Mouse (Mus musculus) thymus, adult 2 months (tissue): Measurements from ENCODE around the gene Rhof. TPM values are rescaled to one million over a fixed set of nuclear protein-coding genes. Genes with fewer than 3 reads are reported as not detected.

Source experiments
- DNase-seq: peaks from one replicate; pipeline ENCODE4 v3.0.0; 2021
- H3K27ac ChIP-seq: fragments of 200-500 bp; 2 replicates; pipeline ENCODE4 v1.5.1; 2012; ENCODE audit warnings: low read length, control low read depth; ENCODE audit not compliant: control insufficient read depth, insufficient read depth
- H3K27me3 ChIP-seq: fragments of 200-500 bp; 2 replicates; pipeline ENCODE4 v1.6.1; 2012; ENCODE audit warnings: mild to moderate bottlenecking, low read length, moderate library complexity, mixed read lengths; ENCODE audit not compliant: control insufficient read depth, insufficient read depth
- H3K36me3 ChIP-seq: fragments of 200-500 bp; 2 replicates; pipeline ENCODE4 v1.6.1; 2012; ENCODE audit warnings: mild to moderate bottlenecking, low read length, moderate library complexity; ENCODE audit not compliant: control insufficient read depth, insufficient read depth
- H3K4me1 ChIP-seq: fragments of 200-500 bp; replicated peaks from 2 replicates; pipeline ENCODE4 v1.6.1; 2012; ENCODE audit warnings: low read length; ENCODE audit not compliant: control insufficient read depth, insufficient read depth
- H3K4me3 ChIP-seq: fragments of 200-500 bp; 2 replicates; pipeline ENCODE4 v1.5.1; 2012; ENCODE audit warnings: mild to moderate bottlenecking, low read length, control low read depth, moderate library complexity; ENCODE audit not compliant: control insufficient read depth, insufficient read depth
- CTCF ChIP-seq: fragments of 200-500 bp; IDR thresholded peaks from 2 replicates; pipeline ENCODE4 v1.5.1; 2012; ENCODE audit warnings: mild to moderate bottlenecking, control low read depth, low read length, moderate library complexity, borderline replicate concordance; ENCODE audit not compliant: control insufficient read depth, poor library complexity, insufficient read depth; ENCODE audit errors: extremely low read depth
- POLR2A ChIP-seq: fragments of 200-500 bp; IDR thresholded peaks from 2 replicates; pipeline ENCODE4 v1.6.1; 2012; ENCODE audit warnings: mild to moderate bottlenecking, low read length, control low read depth, moderate library complexity; ENCODE audit not compliant: control insufficient read depth, poor library complexity, insufficient read depth; ENCODE audit errors: extremely low read depth
- WGBS: fragments of 180-500 bp; shearing (Covaris S2); methylation state at CpG from one replicate; pipeline ENCODE4 v1.1.7; 2018; 5-methylcytosine and 5-hydroxymethylcytosine counted together
- polyA plus RNA-seq: library from polyadenylated mRNA; depleted of rRNA; stranded (reverse); fragments of >200 nt; gene quantifications from 2 replicates; pipeline ENCODE4 v1.2.3, GENCODE M21; 2012

Rhof gene
- polyA plus RNA-seq, 1 experiment, result 51.9 TPM

DNA sequence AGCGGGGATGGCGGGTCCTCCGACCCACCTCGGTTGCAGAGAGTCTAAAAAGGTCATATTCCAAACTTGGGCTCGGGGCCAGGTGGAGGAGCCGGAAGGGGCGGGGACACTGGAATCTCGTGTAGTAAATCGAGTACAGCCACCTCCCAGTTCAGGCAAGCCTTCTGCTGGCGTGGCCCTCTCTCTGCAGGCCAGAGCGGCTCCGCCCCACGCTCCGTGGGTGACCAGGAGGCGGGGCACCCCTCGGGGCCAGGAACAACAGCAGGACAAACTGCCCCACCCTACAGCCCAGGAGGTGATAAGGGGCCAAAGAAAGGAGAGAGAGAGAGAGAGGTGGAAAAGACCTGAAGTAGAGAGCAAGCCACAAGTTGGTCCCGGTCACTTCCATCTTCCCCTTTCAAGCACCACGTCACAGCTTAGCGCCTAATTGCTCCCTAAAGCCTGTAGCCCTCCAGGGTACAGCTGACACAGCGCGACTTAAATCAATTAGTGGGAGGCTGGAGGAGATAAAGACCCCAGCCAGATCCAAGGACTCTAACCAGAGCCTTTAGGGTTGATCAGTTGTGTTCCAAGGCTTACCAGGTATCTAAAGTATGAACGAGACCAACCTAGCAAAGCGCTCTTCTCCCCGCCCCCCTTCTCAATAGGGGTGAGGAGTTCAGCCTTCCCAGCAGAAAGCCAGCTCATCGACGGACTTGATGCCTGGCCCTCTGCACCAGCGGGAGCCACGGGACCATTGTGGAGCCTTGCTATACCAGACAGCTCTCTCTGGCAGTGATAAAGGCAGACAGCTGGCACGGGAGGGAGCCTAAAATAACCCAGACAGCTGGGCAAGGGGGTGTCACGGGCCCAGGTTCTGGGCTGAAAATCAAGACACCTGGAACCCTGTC is 3.2 kb upstream of the Rhof start:
- 56% methylated on average over 30 of the region's 30 CpGs for WGBS
- TF ChIP-seq POLR2A (no peak), CTCF (no peak)
- Histone ChIP-seq H3K27ac (peak overlapping the region; percentile 95; the same call in 1 of the 2 replicates), H3K36me3 (peaks cover 4% of the 10 kb centered on the region; the same call in 1 of the 2 replicates), H3K4me3 (peak overlapping the region; percentile 76), H3K27me3 (no peaks in the 10 kb centered on the region), H3K4me1 (peaks cover 64% of the 10 kb centered on the region)
- no peak for DNase-seq

DNA sequence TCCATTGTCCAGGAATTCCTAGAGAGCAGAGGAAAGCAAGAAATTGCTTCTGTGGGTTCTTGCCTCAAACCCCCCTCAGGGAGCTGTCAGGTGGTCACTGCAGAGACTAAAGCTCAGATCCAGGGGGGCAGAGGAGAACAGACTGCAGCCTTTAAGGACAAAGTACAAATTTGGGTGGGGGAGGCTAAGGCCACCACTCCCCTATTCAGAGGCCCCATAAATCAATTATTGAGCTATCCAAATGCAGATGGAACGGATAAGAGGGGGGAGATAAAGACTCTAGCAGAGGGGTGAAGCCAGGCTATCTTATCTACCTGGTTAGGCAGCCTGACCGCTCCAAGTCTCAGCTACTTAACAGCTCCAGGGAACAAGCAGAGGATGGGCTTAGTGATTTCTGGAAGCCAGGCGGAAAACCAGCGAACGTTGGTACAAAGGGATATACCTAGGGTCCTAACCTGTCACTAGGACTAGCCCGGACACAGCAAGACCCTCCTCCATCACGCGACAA is 2.4 kb upstream of the Rhof start:
- WGBS, result 92% methylated on average over 8 of the region's 8 CpGs
- H3K27me3 ChIP-seq, result no peaks in the 10 kb centered on the region
- peaks cover 70% of the 10 kb centered on the region for H3K4me1 ChIP-seq
- H3K36me3 ChIP-seq, result peaks cover 4% of the 10 kb centered on the region; the same call in 1 of the 2 replicates
- no peak overlapping the region for H3K27ac ChIP-seq
- DNase-seq, result no peak
- H3K4me3 ChIP-seq, result no peak overlapping the region
- no peak for TF ChIP-seq CTCF
- no peak for TF ChIP-seq POLR2A

DNA sequence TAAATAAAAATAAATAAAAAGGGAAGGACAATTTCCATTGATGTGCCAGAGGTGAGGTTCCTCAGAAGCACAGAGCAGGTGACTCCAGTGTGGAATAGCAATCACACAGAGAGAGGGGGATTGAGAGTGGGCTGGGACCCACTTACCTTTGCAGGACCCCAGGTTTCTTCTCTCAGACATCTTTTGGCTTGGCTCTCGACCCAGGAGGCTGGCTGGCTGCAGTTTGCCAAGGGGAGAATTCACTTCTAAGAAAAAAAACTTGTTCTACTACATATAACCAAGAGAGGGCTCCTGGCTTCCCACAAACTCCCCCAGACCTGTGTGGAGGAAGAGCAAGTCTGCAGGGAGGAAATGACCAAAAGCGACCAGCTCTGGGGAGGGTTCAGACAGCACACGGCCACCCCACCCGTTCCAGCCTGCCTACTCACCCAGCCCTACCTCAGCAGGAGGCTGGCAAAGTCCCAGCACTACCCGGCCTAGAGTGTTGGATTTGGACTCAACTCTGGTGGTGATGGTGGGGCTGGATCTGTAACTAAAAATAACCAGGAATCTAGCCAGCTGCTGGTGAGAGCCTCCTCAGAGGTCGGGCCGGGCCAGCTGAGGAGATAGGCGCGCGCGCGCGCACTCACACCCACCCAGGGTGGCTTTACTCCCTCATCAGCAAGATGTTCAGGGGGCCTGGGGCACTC is 1.8 kb upstream of the Rhof start:
- no peak for TF ChIP-seq POLR2A
- TF ChIP-seq CTCF, result no peak
- Histone ChIP-seq H3K4me1 (peaks cover 76% of the 10 kb centered on the region), H3K27me3 (no peaks in the 10 kb centered on the region), H3K4me3 (no peak overlapping the region), H3K27ac (peak overlapping the region; percentile 17; the same call in 1 of the 2 replicates), H3K36me3 (peaks cover 4% of the 10 kb centered on the region; the same call in 1 of the 2 replicates)
- DNase-seq, result no peak
- 69% methylated on average over 13 of the region's 13 CpGs for WGBS

DNA sequence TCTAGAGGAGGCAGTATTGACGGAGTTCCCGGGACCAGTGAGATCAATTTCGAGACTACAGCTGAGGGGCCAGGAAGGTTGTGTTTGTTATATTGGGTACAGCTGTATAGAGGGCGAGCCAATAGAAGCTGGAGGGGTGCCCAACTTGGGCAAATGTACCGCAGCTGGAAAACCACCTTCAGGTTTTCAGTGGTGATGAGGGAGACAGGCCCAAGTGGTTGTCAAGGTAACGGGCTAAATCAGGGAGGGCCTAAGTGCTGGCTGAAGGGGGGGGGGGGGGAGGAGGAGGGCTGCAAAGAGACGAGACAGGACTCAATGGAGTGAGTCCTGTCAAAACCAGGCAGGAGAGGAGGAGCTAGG is 1.3 kb upstream of the Rhof start:
- Histone ChIP-seq H3K4me3 (no peak overlapping the region), H3K27ac (peak overlapping the region; percentile 40; the same call in 1 of the 2 replicates), H3K36me3 (peaks cover 4% of the 10 kb centered on the region; the same call in 1 of the 2 replicates), H3K4me1 (peaks cover 81% of the 10 kb centered on the region), H3K27me3 (no peaks in the 10 kb centered on the region)
- WGBS, result 53% methylated on average over 7 of the region's 7 CpGs
- no peak for DNase-seq
- no peak for TF ChIP-seq POLR2A
- TF ChIP-seq CTCF, result no peak

GRCm38 (mm10) chr5:123133083-123133783 is 741 bp upstream of the Rhof start:
- no peak for TF ChIP-seq POLR2A
- TF ChIP-seq CTCF, result peak; percentile 98
- Histone ChIP-seq H3K27ac (peak overlapping the region; percentile 40; the same call in 1 of the 2 replicates), H3K27me3 (no peaks in the 10 kb centered on the region), H3K4me3 (no peak overlapping the region), H3K4me1 (peaks cover 84% of the 10 kb centered on the region), H3K36me3 (peaks cover 4% of the 10 kb centered on the region; the same call in 1 of the 2 replicates)
- 33% methylated on average over 18 of the region's 18 CpGs for WGBS
- peak; percentile 90 for DNase-seq

GRCm38 (mm10) chr5:123130814-123131148 is 1.7 kb downstream of the Rhof start:
- TF ChIP-seq CTCF (no peak), POLR2A (no peak)
- Histone ChIP-seq H3K4me1 (peaks cover 76% of the 10 kb centered on the region), H3K27ac (no peak overlapping the region), H3K36me3 (peaks cover 4% of the 10 kb centered on the region; the same call in 1 of the 2 replicates), H3K4me3 (no peak overlapping the region), H3K27me3 (no peaks in the 10 kb centered on the region)
- no peak for DNase-seq
- 93% methylated on average over 5 of the region's 5 CpGs for WGBS
